Mouse (Mus musculus) brain, embryonic 18.5 days (tissue): ENCODE data around the gene Tcf7.
A peak's percentile ranks its signal among the peaks of the same experiment; 100 is the strongest.

ENCODE experiments used
- DNase-seq: peaks from one replicate; pipeline ENCODE4 v3.0.0-alpha.2; 2012; ENCODE audit warnings: low read depth, low spot score

Gene Tcf7

DNA sequence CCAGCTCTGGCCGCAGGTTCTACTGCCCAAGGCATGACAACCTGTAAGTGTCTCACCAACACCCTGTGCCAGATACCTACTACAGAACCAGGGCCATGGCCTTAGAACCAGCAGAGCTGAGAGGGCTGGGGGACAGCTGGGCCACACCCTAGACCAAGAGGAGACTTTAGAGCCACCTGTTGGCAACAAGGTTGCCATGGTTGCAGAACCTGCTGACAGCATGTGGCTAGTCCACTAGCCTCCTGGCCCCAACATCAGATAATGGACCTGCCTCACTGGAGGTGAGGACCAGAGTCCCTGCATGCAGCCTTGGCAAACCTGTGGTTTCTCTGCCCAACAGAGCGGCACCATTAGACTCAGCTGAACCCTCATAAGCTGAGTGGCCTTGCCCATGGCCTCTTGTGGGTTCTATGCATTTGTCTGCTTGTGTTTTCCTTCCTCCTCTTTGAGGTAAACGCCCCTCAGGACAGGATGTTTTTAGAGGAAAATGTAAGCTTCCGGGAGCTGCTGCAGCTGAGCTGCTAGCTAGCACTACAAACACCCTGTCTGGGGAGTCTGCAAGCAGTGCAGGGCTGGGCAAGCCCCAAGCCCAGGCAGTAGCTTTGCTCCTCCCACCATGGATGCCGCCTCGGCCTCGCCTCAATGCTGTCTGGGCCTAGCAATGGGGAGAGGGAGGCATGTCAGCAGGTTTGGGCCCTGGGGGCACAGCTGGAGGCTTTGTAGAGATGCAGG lies 14.5 kb downstream of the Tcf7 start:
- DNase-seq: no peak

DNA sequence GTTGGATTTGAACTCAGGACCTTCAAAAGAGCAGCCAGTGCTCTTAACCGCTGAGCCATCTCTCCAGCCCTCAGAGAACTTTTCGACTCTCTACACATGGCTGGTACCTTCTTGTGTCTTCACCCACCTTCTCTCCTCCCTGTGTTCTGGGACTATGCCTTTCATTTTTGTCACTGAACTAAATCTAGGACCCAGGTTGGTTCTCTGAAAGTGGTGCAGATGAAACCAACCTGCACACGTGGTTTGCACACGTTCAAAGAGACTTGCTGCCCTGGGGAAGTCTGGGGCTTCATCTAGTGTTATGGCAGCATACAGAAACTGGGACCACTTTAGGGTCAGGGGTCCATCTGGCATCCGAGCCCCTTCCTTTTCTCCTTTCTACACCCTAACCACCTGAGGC lies 15.5 kb downstream of the Tcf7 start:
- DNase-seq: no peak

DNA sequence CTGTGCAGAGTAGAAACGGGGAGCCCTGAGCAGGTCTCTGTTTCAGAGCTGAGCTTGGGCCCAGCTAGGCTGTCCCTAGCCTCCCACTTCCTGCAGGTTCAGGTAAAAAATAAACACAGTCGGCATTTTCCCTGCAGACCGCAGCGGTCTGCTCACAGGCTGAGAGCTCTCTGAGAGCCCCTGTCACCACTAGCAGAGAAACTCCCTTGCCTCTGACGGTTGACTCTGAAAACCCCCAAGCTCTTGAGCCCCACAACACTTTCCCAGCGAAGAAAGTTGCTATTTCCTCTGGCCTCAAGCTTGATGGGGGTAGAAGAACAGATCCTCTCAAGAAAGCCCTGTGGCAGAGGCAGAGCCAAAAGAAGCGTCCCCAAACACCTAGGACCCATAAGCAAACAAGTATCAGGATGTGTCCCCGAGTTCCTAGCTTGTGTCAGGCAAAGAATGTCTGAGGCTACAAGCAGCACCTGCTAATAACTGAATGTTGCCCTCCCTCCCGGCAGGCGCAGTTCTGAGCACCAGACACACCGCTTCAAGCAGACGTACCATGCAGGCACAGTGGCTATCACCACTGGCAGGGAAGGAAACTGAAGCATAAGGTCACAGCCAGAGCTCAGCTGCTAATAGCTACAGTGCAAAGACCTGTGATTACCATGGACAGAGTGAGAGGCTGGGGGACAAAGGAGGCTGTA lies 17.1 kb downstream of the Tcf7 start:
- DNase-seq: no peak

DNA sequence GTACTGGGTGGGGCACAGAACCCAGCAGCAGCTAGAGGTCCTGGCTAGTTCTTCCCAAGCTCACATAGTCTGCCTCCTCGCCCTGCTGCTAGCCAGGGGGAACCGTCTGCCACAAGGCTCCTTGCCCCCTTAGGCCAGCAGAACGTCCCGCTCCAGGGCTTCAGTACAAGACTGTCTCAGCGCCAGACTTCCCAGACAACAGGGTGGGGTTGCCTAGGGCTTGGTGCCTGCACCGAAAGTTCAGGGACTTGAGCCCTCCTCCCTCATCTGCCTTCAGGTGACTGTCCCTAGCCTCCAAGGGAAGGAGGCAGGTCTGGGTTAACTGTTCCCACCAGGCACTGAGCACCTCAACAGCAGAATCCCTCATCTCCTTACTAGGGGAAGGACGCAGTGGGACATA lies 17.9 kb downstream of the Tcf7 start:
- no peak for DNase-seq

DNA sequence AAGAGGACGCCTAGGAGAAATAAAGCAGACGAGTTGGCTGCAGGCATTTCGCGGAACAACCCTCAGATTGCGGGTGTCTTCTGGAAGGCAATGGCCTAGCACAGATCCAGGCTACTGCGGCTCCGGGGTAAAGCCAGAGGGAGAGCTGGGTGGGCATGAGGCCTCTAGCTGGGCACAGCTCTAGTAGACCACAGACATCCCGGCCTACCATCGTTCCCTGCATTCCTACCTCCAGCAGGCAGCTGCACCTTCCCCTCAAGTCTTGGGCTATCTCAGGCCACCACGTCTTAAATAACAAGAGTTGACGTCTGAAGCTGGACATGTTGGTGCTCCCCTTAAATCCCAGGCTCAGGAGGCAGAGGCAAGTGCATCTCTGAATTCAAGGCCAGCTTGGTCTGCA lies 20.5 kb downstream of the Tcf7 start:
- DNase-seq: no peak

DNA sequence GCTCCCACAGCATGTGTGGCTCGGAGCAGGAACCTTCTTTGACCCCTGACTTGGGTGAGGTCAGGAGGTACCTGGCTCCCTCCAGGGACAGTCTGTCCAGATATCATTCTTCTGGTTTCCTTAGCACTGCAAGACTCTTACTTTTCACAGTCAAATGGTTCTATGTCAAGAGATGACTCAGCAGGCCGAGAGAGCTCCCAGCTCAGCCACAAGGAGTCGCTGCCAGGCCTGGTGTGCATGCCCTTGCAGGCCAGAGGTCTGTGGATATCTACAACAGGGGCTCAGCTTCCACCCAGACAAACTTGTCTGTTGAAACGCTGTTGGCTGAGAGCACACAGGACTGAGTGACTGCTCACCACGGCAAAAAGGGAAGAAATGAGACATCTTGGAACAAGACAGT lies 20.9 kb downstream of the Tcf7 start:
- no peak for DNase-seq

DNA sequence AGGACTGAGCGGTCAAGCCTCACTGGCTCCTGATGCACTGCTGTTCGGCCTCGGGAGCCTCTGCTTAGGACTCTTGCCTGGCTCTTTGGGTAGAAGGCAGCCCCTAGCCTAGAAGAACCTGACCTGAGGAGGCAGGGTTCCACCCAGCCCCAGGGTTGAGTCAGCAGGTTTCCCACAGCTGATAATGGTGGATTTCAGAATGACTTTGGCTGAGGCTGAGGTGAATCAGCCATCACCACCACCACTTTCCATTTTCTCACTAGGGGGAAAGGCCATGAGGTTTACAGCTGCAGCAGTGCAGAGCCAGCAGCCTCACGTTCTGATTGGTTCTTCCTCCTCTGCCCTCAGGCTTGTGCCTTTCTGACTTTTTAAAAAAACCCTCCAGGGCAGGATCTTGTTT lies 21.9 kb downstream of the Tcf7 start:
- DNase-seq: no peak

DNA sequence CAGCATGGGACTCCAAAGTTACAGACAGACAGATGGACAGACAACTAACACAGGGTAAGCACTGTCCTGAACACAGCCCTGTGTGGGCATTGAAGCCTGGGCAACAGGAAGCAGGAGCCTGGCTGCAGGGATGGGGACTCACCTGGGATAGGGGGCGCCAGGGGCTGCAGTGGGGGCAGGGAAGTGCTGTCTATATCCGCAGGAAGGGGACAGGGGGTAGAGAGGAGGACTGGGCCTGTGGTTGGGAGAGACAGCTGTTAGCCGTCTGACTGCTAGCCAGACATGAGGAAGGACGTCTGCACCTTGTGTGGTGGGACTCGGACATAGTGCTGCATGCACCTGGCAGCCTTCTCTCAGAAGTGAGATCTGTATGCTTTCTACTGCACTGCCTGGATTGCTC lies 24.1 kb downstream of the Tcf7 start:
- no peak for DNase-seq

DNA sequence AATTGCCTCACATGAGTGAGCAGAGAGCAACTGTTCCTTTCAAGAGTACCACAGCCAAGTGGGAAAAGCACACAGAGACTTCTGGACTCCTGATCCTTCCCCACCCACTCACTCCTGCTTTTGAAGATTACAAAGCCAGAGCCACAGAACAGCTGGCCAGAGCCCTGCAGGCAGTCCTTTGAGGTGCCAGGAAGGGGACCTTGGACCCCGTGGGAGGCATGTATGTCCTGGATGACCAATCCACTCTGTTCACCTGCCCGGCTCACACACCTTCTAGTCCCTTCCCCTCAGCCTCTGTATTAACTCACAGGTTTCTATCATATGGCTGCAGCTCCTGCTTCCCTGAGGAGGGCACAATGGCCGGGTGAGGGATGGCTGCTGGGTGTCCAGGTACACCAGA lies 25.4 kb downstream of the Tcf7 start:
- no peak for DNase-seq

DNA sequence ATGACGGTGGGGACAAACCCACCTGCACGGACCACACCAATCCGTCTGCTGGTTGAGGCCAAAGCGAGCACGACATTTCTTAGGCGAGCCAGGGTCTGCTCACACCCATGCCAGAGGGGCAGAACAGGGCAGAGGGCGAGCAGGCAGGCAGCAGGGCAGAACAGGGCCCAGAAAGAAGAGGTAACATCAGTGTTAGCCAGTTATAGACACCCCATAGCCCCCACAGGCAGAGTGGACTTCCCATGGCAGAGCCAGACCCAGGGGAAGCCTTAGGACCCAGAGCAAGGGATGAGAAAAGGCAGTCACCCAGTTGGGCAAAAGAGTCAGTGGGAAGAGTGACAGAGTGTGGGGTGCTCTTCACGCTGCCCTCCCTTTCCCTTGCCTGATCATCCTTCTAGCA lies 27.7 kb downstream of the Tcf7 start:
- DNase-seq: no peak

DNA sequence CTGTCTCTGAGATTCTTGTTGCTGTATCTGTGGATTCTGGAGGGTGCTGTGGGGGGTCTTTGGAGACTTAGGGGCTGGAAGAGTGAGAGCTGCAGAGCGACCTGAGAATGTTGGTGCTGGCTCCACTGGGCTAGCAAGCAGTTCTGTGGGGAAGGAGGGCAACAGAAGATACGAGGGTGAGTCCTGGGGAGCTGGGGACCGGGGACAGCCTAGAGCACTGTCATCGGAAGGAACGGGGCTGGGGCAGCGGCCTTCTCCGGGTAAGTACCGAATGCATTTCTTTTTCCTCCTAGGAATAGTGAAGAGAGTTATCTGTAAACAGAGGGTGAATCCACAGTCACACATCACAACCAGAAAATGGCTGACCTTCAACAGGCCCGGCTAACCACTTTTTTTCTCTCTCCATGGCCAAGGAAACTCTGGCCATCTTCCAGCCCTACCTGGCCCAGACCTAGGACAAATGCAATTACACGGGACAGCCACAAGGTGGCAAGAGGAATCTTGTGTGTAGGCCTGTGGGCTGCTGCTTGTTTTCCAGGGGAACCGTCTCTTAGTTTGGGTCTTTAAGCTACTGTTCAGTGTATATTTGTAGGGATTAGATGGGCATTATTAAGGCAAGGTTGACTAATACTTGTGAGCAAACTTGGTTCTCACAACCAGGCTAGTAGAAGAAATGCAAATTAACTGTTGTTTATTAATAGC lies 29.0 kb downstream of the Tcf7 start:
- DNase-seq: no peak

DNA sequence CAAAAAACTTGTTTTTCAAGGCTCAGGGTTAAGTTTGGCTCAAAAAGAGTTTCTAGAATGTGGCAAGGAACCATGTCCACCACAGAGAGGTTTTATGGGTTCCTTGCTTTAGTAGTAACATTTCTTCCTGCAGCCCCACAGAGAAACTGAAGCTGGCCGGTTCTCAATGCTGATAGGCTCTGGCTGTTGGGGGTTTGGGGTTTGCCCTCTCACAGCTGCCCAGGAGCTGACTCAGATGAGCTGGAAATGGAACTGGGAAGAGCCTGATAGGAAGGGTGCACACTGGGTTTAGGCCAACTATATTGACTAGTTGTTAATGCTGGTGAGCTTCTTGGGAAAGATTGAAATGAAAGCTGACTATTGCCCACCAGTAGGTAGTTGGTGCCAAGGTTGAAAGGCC lies 30.1 kb downstream of the Tcf7 start:
- DNase-seq: no peak

DNA sequence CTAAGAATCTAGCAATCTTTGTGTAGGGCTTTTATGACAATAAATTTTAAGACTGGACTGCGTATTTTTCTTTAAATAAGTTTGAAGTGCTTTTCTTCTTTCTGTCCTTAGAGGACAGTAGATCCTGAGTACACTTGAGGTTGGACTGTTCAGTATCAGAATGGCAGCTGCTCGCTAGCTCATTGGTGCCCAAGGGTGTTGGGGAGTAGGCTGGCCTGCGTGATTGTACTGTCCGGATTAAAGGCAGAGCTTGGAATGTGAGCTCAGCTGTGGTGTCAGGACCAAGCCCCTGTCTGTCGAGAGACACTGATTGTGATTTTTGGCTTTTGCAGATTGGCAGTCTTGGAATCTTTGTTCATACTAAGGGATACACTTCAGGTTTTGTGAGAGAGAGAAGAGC lies 31.0 kb downstream of the Tcf7 start:
- no peak for DNase-seq

DNA sequence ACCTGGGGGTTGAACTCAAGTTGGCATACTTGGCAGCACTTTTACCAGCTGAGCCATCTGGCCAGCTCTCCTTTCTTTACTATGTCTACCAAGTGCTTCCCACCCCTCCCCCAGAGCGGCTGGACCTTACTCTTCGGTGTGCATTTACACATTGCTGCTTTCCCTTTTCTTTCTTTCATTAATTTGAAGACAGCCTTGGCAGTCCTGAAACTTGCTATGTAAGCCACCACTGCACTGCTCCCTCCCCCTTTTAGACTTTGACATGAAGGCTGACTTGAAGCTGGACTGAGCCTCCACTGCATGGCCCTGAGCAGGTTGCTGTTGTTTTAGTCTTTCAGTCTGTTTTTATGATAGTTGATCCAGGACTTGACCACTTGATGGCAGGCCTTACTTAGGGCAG lies 33.4 kb downstream of the Tcf7 start:
- no peak for DNase-seq

DNA sequence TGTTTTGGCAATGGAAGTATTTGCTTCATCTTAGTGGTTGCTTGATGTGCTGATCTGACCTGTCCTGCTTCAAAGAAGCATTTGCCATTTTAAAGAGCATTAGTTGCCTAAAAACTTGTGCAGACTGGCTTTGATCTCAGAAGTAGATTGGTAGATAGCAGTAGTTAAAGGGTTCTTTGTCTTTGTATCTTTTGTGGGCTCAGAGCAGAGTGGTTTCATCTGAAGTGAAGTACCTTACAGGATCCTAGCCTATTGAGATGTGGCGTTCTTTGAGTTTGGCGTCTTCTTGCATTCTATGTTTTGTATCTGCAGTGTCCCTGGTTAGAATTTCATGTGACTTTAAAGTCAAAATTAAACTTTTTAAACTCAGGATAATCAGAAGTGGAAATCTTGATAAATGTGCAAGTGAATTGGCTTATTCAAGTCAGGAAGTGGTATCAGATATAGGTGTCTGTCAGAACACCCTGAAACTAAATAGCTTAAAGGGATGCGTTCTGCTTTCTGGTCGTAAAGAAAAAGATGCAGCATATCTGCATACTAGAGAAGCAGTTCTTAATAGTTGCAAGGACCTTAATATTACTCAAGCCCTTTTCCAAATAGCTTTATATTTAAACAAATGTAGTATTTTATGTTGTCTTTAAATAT lies 41.8 kb downstream of the Tcf7 start:
- DNase-seq: no peak

DNA sequence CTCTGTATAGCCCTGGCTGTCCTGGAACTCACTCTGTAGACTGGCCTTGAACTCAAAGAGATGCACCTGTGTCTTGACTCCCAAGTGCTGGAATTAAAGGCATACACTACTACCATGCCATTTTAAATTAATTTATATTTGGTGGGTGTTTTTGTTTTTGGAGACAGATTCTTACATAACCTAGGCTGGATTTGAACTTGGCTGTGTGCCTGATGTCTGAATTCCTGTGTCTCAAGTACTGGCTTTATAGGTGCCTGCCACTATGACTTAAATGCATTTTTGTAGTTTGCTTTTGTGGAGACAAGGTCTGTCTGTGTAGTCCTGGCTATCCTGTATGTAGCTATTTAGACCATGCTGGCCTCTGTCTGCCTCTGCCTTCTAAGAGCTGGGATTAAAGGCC lies 48.3 kb downstream of the Tcf7 start:
- no peak for DNase-seq

DNA sequence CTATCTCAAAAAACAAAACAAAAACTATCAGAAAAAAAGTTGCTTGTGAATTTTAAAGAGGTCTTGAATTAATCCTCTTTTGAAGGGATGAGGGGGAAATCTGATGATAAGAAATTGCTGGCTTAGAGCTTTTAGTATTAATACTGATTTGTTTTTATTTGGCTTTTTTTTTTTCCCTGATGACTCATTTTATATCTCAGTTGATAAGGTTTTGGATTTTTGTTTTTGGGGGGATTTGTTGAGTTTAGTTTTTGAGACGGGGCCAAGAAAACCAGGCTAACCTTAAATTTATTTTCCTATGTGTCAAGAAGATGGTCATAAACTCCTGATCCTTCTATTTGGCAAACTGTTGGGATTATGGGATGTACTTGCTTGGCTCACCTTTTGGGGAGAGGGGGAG lies 48.9 kb downstream of the Tcf7 start:
- DNase-seq: no peak

DNA sequence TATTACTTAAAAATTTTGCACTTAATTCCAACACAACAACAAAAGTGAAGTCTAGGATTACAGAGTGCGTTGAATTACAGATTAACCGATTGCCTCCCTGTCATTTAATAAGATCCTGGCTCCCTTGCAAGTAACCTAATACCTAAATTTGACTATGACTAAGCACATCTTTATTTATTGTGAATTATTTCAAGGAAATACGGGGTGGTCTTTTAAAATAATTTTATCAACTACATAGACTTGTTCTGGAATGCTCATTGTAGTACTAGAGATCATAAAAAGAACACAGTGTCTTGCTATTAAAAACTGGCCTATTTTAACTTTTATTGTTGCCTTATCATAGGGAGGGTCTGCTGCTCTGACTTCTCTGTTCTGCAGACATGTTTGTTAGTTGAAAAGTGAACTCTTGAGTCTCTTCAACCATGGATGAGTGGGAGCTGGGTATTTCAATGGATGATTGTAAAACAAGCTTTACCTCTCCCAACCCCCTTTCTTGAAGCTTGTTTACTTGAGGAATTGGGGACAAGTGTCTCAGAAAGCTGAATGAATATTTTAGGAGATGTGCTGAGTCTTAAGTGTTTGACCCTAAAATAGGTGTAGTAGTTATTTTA lies 49.7 kb downstream of the Tcf7 start:
- no peak for DNase-seq

DNA sequence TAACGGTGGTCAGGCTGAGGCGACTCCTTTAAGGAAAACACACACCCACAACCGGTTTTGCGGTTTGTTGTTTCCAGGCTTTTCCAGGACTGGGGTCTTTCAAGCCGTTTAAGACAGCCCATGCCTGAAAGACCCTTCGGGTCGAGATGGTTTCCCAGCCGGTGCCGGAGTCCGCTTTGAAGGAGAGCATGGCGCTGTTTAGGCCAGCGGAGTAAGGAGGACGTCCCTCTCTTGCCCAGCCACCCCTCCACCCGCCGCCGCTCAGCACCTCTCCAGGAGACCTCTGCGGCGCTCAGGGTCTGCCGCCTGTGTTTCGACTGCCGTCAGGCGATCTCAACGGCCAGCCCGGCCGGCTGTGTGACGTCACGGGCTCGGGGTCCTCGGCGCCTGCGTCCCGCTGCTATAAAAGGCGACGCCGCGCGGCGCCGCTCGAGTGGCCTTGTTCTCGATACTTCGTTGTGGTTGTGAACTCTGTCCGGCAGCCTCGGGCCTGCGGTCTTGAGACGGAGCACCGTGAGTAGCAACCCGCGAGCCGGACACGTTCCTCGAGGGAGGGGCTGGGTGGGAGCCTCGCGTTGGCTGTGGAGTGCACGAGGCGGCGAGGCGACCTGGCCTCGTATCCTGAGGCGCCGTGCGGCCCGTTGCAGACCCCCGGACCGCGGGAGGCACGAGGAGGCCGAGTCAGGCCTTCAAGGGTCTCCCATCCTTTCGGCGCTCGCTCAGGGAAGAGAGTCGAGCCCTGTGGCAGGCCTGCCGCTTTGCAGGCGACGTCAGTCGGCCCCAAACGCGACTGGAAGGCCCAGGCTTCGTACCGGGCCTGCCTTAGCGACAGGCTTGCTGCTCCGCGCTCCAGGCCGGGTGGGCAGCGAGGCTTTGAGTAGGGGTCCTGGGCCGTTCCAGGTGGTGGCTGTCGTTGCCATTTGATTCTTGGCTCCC lies 50.9 kb downstream of the Tcf7 start, which contains the start of gene Skp1a:
Gene Skp1a (plus strand): TSS at position 390 of the 936 bp plus-strand sequence.
- DNase-seq: peak; percentile 83

DNA sequence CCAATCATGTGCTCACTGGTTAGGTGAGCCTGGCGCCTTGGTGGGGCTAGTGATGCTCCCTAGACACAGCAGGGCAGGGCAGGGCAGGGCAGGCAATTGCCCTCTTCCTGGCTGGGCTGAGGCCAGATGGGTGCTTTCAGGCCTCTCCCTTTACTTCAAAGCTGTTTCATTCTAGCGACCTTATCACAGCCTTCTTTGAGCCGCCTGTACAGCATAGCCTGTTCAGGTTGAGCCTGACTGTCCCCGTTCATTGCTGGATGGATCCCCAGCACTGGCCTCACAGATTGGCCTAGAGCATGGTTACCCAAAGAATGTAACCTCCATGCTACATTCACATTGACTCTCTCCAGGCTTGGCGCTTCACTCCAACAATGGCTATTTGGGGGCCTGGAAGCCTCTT lies 52.1 kb downstream of the Tcf7 start:
- no peak for DNase-seq
